Mouse (Mus musculus): ENCODE measurements around the gene Zfp759. TPM values are rescaled to one million over a fixed set of nuclear protein-coding genes. Genes with fewer than 3 reads are reported as not detected.
"Not testable (repeated sequence)": the region's sequence is repeated elsewhere in the genome, so short reads cannot be mapped to it uniquely, and the experiment has no call there.

Zfp759 gene
- polyA plus RNA-seq, 1 experiment from 2014 or later = 2.1 TPM

DNA sequence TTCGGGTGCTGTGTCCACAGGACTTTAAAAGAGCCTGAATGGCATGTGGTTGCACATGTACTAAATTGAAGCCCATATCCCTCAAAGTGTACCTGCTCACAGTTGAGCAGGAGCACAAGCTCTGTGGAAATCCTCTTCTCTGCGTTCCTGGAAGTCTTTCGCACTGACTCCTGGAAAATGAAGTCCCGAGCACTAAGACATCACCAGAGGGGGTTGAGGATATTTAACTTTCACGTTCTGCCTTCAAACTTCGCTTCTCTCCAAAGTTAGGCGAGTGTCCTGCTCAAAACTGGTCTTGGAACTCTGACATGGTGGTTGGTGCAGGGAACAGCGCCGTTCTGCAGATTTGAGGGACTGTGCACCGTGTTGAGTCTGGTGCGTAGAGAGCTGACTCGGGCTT, 9.4 kb upstream of the Zfp759 start:
- Histone ChIP-seq H3K27me3 (ENCODE audit: insufficient read depth, low read length) (no peaks in the 10 kb centered on the region), H3K4me1 (ENCODE audit: insufficient read depth, low read length) (peaks cover 6% of the 10 kb centered on the region), H3K27ac (ENCODE audit: low read length) (no peak overlapping the region), H3K4me3 (ENCODE audit: low read length) (no peak overlapping the region), H3K4me2 (replicated peaks; ENCODE audit: low read depth, low read length) (no peak overlapping the region), H3K9me3 (ENCODE audit: low read length) (no peaks in the 10 kb centered on the region), H3K36me3 (ENCODE audit: insufficient read depth, low read length) (no peaks in the 10 kb centered on the region), H3K9ac (replicated peaks; ENCODE audit: low read length) (no peak overlapping the region)
- ATAC-seq (ENCODE audit: low FRiP score, low TSS enrichment) = no peak
- WGBS = 81% methylated on average over 12 of the region's 12 CpGs

DNA sequence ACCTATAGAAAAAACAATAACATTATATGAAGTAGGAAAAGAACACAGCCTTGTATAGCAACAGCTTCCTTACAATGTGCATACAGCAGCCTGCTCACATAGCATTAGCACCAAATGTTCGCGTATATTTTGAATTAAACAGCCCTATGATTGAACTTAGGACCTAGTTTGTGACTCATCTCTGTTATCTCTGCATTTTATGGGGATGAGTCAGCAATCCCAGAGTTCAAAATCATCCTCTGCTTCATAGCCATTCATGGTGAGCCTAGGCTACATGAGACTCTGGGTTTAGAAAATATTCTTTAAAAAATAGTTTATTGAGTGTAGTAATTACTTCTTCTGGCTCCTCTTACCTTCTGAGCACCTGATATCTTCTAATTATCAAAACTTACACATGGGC, 8.2 kb upstream of the Zfp759 start:
- no peak overlapping the region for H3K4me2 ChIP-seq (replicated peaks; ENCODE audit: low read depth, low read length)
- no peaks in the 10 kb centered on the region for H3K36me3 ChIP-seq (ENCODE audit: insufficient read depth, low read length)
- WGBS = 91% methylated on average over 2 of the region's 2 CpGs
- no peak overlapping the region for H3K9ac ChIP-seq (replicated peaks; ENCODE audit: low read length)
- no peak overlapping the region for H3K4me3 ChIP-seq (ENCODE audit: low read length)
- no peaks in the 10 kb centered on the region for H3K27me3 ChIP-seq (ENCODE audit: insufficient read depth, low read length)
- H3K4me1 ChIP-seq (ENCODE audit: insufficient read depth, low read length) = no peaks in the 10 kb centered on the region
- no peak for ATAC-seq (ENCODE audit: low FRiP score, low TSS enrichment)
- H3K27ac ChIP-seq (ENCODE audit: low read length) = no peak overlapping the region
- H3K9me3 ChIP-seq (ENCODE audit: low read length) = no peaks in the 10 kb centered on the region

DNA sequence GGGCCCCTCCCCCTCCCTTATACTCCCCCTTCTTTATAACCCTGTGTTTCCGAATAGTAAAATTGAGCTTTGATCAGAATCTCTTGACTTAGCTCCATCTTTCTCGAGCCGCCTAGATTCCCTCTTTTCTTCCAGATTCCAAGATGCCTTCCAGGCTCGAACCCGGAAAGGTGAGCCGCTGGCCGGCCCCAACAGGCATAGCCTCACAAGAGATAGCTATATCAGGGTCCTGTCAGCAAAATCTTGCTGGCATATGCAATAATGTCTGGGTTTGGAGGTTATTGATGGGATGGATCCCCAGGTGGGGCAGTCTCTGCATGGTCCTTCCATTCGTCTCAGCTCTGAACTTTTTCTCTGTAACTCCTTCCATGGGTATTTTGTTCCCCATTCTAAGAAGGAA, 5.3 kb upstream of the Zfp759 start, which contains the start of gene Rslcan18:
TSS of gene Rslcan18 (minus strand) at position 101 of the 400 bp plus-strand sequence.
- H3K27ac ChIP-seq (ENCODE audit: low read length); H3K4me2 ChIP-seq (replicated peaks; ENCODE audit: low read depth, low read length); H3K36me3 ChIP-seq (ENCODE audit: insufficient read depth, low read length); H3K4me1 ChIP-seq (ENCODE audit: insufficient read depth, low read length); H3K9me3 ChIP-seq (ENCODE audit: low read length); H3K27me3 ChIP-seq (ENCODE audit: insufficient read depth, low read length); H3K4me3 ChIP-seq (ENCODE audit: low read length); ATAC-seq (ENCODE audit: low FRiP score, low TSS enrichment); H3K9ac ChIP-seq (replicated peaks; ENCODE audit: low read length): not testable (repeated sequence)
- 94% methylated on average over 8 of the region's 8 CpGs for WGBS

DNA sequence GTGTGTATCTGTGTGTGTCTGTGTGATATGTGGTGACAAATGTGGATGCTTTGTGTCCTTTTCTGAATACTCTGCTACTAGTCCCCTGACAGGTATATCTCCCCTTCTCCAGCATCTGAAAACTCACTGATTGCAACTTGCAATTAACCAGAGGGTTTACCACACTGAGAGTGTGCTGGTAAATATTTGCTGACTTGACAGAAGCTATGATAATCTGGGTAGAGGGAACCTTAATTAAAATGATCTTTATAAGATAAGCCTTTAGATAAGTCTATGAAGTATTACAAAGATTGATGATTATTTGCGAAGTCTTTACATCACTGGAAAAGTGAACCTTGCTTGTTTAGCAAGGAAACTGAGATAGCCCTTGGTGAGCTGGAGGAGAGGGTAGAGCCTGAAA, 3.0 kb downstream of the Zfp759 start:
- H3K4me1 ChIP-seq (ENCODE audit: insufficient read depth, low read length) = peaks cover 8% of the 10 kb centered on the region; the same call in 1 of the 2 replicates
- H3K9me3 ChIP-seq (ENCODE audit: low read length) = no peaks in the 10 kb centered on the region
- H3K9ac ChIP-seq (replicated peaks; ENCODE audit: low read length) = no peak overlapping the region
- no peak overlapping the region for H3K4me3 ChIP-seq (ENCODE audit: low read length)
- ATAC-seq (ENCODE audit: low FRiP score, low TSS enrichment) = no peak
- 86% methylated on average over 1 of the region's 1 CpGs for WGBS
- no peaks in the 10 kb centered on the region for H3K36me3 ChIP-seq (ENCODE audit: insufficient read depth, low read length)
- H3K27me3 ChIP-seq (ENCODE audit: insufficient read depth, low read length) = no peaks in the 10 kb centered on the region
- H3K27ac ChIP-seq (ENCODE audit: low read length) = no peak overlapping the region
- H3K4me2 ChIP-seq (replicated peaks; ENCODE audit: low read depth, low read length) = no peak overlapping the region

DNA sequence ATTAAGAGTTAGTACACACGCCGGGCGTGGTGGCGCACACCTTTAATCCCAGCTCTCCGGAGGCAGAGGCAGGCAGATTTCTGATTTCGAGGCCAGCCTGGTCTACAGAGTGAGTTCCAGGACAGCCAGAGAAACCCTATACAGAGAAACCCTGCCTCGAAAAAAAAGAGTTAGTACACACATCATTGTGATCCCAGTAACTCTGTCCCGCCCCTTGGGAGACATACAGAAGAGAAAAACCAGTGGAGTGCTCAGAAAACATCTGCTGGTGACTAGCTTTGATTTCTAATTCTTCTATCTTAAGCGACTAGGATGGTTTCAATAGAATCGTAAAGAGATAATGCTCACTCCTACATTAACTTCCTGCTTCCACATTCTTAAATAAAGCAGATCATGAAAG, 6.0 kb downstream of the Zfp759 start:
- 79% methylated on average over 10 of the region's 10 CpGs for WGBS
- H3K27me3 ChIP-seq (ENCODE audit: insufficient read depth, low read length); H3K9me3 ChIP-seq (ENCODE audit: low read length); H3K27ac ChIP-seq (ENCODE audit: low read length); H3K9ac ChIP-seq (replicated peaks; ENCODE audit: low read length); H3K36me3 ChIP-seq (ENCODE audit: insufficient read depth, low read length); H3K4me3 ChIP-seq (ENCODE audit: low read length); H3K4me1 ChIP-seq (ENCODE audit: insufficient read depth, low read length); ATAC-seq (ENCODE audit: low FRiP score, low TSS enrichment): not testable (repeated sequence)
- peak overlapping the region; percentile 72; the same call in 1 of the 2 replicates for H3K4me2 ChIP-seq (replicated peaks; ENCODE audit: low read depth, low read length)

DNA sequence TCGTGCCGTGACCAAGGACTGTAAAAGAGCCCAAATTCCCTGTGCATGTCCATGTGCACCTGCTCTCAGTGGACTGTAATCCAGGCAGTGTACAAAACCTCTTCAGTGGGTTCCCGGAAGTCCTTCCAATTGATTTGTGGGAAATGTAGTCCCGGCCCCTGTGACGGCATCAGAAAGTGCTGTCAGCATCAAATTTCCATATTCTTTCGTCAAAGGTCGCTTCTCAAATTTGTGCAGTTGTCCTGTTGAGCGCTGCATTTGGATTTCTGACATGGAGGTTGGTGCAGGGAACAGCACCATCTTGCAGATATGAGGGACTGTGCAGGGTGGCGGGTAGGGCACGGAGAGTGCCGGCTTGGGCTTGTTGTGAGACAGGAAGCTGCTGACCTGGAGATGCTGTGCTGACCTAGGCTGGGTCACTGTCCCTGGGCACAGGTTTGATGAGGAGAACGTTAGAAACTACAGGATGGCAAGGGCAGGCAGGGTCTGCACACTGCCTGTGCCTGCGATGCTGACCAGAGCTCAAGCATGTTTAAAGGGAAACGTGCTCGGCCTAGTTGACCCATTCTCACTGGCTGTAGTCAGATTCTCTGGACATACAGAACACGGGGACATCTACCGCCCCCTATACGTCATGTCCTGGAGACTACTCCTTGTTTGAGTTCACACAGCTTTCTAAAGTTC, 6.7 kb downstream of the Zfp759 start:
- peaks cover 8% of the 10 kb centered on the region; the same call in 1 of the 2 replicates for H3K4me1 ChIP-seq (ENCODE audit: insufficient read depth, low read length)
- H3K36me3 ChIP-seq (ENCODE audit: insufficient read depth, low read length) = no peaks in the 10 kb centered on the region
- H3K27ac ChIP-seq (ENCODE audit: low read length) = peak overlapping the region; percentile 68; the same call in 1 of the 2 replicates
- H3K9me3 ChIP-seq (ENCODE audit: low read length) = no peaks in the 10 kb centered on the region
- H3K27me3 ChIP-seq (ENCODE audit: insufficient read depth, low read length) = no peaks in the 10 kb centered on the region
- ATAC-seq (ENCODE audit: low FRiP score, low TSS enrichment) = peak; percentile 97
- peak overlapping the region; percentile 72 for H3K4me2 ChIP-seq (replicated peaks; ENCODE audit: low read depth, low read length)
- peak overlapping the region; percentile 78 for H3K9ac ChIP-seq (replicated peaks; ENCODE audit: low read length)
- H3K4me3 ChIP-seq (ENCODE audit: low read length) = peak overlapping the region; percentile 85
- WGBS = under 1% methylated on average over 18 of the region's 18 CpGs

DNA sequence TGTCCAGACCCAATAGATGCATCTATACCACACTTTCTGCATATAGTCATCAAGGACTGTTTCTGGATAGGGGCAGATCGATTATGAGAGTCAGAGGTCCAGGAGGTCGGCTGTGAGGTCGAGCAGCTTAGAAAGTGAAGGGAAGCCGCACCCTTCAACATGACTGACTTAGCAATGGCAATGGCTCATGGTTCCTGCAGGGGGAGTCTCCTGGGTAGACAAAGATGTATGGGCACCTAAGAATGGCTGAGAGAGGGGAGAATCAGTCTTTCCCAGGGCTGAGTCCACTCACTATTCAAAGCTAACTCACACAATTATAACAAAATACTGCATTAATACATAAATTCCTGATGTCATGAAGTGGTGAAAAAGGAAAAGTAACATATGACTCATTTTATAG, 44.7 kb downstream of the Zfp759 start:
- WGBS = 45% methylated on average over 4 of the region's 4 CpGs
- not testable (repeated sequence) for H3K9me3 ChIP-seq (ENCODE audit: low read length); H3K27me3 ChIP-seq (ENCODE audit: insufficient read depth, low read length); H3K27ac ChIP-seq (ENCODE audit: low read length); H3K4me3 ChIP-seq (ENCODE audit: low read length); ATAC-seq (ENCODE audit: low FRiP score, low TSS enrichment); H3K4me2 ChIP-seq (replicated peaks; ENCODE audit: low read depth, low read length); H3K36me3 ChIP-seq (ENCODE audit: insufficient read depth, low read length); H3K4me1 ChIP-seq (ENCODE audit: insufficient read depth, low read length); H3K9ac ChIP-seq (replicated peaks; ENCODE audit: low read length)

DNA sequence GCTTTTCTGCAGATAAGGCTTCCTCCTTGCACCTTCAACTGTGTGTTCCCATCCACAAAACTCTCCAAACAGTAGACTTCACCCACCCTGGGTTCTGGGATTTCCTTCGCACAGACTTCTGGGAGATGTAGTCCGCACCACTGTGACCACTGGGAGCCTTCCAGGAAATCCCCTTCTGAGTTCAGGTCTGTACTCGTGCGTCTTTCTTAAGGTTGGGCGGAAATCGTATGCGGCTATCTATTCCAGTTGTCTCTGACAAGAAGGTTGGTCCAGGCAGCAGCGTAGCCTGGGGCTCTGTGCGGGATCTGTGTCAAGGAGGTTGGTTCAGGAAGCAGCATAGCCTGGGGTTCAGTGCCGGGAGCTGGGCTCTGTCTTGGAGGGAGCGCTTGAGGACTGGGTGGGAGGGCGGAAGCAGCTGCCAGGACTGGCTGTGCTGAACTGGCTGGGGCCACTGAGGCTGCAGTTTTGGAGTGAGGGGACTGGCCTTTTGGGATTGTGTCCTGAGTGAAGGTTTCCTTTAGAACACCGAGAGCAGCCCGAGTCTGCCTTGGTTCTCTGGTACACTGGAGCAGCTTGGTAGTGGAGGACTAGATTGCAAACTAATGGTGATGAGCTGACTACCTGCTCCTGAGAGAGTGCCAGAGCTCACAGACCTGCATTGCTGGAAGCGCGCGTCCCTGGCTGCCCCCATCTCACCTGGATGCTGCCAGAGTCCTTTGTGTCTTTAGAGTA, 51.7 kb downstream of the Zfp759 start, which contains the start of gene Rsl1:
TSS of gene Rsl1 (plus strand) at position 192 of the 732 bp plus-strand sequence.
- peak; percentile 99 for ATAC-seq (ENCODE audit: low FRiP score, low TSS enrichment)
- H3K27ac ChIP-seq (ENCODE audit: low read length) = peak within 1 kb of the TSS; percentile 60; the same call in 1 of the 2 replicates
- 2% methylated on average over 17 of the region's 17 CpGs for WGBS
- peak within 1 kb of the TSS; percentile 64 for H3K4me2 ChIP-seq (replicated peaks; ENCODE audit: low read depth, low read length)
- peak within 1 kb of the TSS; percentile 77 for H3K9ac ChIP-seq (replicated peaks; ENCODE audit: low read length)
- H3K4me3 ChIP-seq (ENCODE audit: low read length) = peak within 1 kb of the TSS; percentile 67
- H3K36me3 ChIP-seq (ENCODE audit: insufficient read depth, low read length); H3K4me1 ChIP-seq (ENCODE audit: insufficient read depth, low read length); H3K27me3 ChIP-seq (ENCODE audit: insufficient read depth, low read length); H3K9me3 ChIP-seq (ENCODE audit: low read length): not testable (repeated sequence)

DNA sequence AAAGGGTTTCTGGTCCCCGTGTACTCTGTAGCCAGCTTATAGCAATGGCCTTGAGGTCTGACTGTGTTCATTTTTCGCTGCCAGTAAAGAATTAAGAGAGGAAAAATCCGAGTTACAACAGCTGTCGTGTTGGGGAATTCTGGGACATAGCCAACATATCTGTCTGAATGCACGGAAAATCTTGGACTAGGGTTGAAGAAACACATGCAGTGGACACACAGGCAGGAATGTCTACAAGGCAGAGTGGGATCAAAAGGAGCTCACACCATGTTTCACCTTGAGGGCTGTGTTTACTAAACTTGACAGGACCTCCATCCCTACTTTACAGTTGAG, 52.2 kb downstream of the Zfp759 start:
- no peaks in the 10 kb centered on the region for H3K4me1 ChIP-seq (ENCODE audit: insufficient read depth, low read length)
- no peaks in the 10 kb centered on the region for H3K9me3 ChIP-seq (ENCODE audit: low read length)
- no peak overlapping the region for H3K27ac ChIP-seq (ENCODE audit: low read length)
- WGBS = 19% methylated on average over 5 of the region's 5 CpGs
- H3K4me3 ChIP-seq (ENCODE audit: low read length) = peak overlapping the region; percentile 67
- H3K27me3 ChIP-seq (ENCODE audit: insufficient read depth, low read length) = no peaks in the 10 kb centered on the region
- peaks cover 7% of the 10 kb centered on the region; the same call in 1 of the 2 replicates for H3K36me3 ChIP-seq (ENCODE audit: insufficient read depth, low read length)
- peak overlapping the region; percentile 64 for H3K4me2 ChIP-seq (replicated peaks; ENCODE audit: low read depth, low read length)
- ATAC-seq (ENCODE audit: low FRiP score, low TSS enrichment) = peak; percentile 16; the same call in 1 of the 2 replicates
- H3K9ac ChIP-seq (replicated peaks; ENCODE audit: low read length) = peak overlapping the region; percentile 77

Data from kidney, embryonic 16.5 days (tissue).